Mouse (Mus musculus): ENCODE results near the gene Gm8247. TPM values are rescaled to one million over a fixed set of nuclear protein-coding genes. Genes with fewer than 3 reads are reported as not detected.
A peak's percentile ranks its signal among the peaks of the same experiment; 100 is the strongest.
"Not testable (repeated sequence)": the region's sequence is repeated elsewhere in the genome, so short reads cannot be mapped to it uniquely, and the experiment has no call there.

The Gm8247 gene
- total RNA-seq (2021) (not detected), polyA plus RNA-seq (2012; rRNA removed) (not detected in 2 replicates)
- long read RNA-seq = 0 reads

DNA sequence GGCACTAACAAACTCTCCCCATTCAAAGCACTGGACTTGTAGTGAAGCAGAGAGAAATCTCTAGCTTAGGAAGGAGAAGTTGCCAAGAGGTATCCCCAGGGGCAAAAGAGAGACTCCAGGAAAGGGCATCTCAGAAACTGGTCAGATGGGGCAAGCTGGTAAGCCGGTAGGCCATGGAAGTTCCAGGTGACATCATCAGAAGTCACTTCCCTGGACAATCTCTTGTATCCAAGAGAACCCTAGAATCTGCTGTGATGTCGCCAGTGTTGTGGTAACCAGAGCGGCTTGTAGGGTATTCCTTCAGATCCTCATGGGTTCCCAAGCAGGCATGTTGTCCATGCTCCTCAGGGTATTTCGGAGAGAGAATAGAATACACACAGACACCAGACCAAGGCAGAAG is at the start of gene Gm8247:
Gene Gm8247, plus strand, starts transcription at position 301 of the 400 bp plus-strand sequence.
- not testable (repeated sequence) for DNase-seq

DNA sequence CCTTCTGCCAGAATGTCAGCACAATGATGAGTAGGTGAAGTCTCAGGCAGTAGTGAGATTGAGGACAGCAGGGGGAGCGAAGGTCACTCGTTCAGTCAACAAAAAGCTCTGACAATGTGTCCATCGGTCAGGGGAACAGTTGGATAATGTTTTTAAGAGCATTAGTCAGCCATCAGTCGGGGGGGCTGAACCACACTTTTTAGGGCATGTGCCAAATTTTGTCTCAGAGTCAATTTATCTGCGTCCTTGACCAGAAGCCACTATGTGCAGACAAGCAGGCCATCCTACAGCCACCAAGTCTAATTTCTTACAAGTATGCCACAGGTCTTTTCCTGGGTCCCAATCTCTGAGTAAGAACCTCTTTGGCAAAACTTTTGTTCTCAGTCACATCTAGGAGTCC is 35.0 kb upstream of the Gm8247 start:
- peak; percentile 65 for DNase-seq

DNA sequence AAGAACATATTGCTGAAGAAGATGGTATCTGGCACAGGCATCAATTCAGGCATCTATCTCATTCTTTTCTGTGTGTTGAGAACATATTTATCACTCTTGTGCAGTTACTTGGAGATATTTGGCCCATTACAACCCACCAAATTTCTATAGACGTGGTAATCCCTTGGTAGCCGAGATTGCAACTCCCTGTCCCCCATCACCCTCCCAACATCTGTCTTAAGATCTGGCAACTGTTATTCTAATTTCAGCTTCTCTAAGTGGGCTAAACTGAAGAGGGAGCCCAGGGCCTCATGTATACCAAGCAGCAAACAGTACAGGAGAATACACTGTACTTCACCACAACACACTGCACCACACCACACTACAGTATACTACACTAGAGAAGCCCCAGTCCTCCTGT is 8.8 kb downstream of the Gm8247 start:
- not testable (repeated sequence) for DNase-seq

DNA sequence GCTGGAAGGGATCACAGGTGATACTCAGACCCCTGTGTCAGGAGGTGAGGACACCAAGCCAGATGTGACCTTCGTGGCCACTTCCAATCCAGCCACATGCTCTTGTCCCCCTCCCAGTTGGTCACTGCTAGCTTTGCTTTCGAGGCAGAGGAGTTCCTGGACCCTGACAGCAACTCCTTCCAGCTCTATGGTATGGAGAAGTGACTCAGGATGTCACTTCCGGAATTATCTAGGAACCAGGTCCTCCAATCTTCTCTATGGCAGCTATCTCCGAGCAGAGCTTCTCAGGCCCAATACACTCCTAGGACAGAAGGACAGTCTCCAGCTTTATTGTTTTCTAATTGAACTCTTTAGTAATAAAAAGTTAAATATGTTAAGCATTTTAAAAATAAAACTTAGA is 44.8 kb downstream of the Gm8247 start, which contains the start of gene Gm5624:
Gene Gm5624, minus strand, starts transcription at position 202 of the 400 bp plus-strand sequence.
- not testable (repeated sequence) for DNase-seq

Other genes starting within 250 kb of the Gm8247 start
- not detected for gene Gm5930, start 244.6 kb upstream of the Gm8247 start, total RNA-seq (2021)
- not detected in 2 replicates for gene Gm5930, start 244.6 kb upstream of the Gm8247 start, polyA plus RNA-seq (2012; rRNA removed)
- not detected for gene Gm8229, start 217.8 kb upstream of the Gm8247 start, total RNA-seq (2021)
- gene Gm8229, start 217.8 kb upstream of the Gm8247 start, polyA plus RNA-seq (2012; rRNA removed) = not detected in 2 replicates
- gene Gm3371, start 172.5 kb upstream of the Gm8247 start, total RNA-seq (2021) = not detected
- not detected in 2 replicates for gene Gm3371, start 172.5 kb upstream of the Gm8247 start, polyA plus RNA-seq (2012; rRNA removed)
- gene Gm8232, start 149.5 kb upstream of the Gm8247 start, total RNA-seq (2021) = not detected
- gene Gm8232, start 149.5 kb upstream of the Gm8247 start, polyA plus RNA-seq (2012; rRNA removed) = not detected in 2 replicates
- not detected for gene BC061237, start 90.7 kb upstream of the Gm8247 start, total RNA-seq (2021)
- not detected in 2 replicates for gene BC061237, start 90.7 kb upstream of the Gm8247 start, polyA plus RNA-seq (2012; rRNA removed)
- gene Gm17093, start 64.9 kb upstream of the Gm8247 start, total RNA-seq (2021) = not detected
- gene Gm17093, start 64.9 kb upstream of the Gm8247 start, polyA plus RNA-seq (2012; rRNA removed) = not detected in 2 replicates
- gene Gm5624, start 44.8 kb downstream of the Gm8247 start, total RNA-seq (2021) = not detected
- not detected in 2 replicates for gene Gm5624, start 44.8 kb downstream of the Gm8247 start, polyA plus RNA-seq (2012; rRNA removed)
- not detected for gene Gm8257, start 123.3 kb downstream of the Gm8247 start, total RNA-seq (2021)
- not detected in 2 replicates for gene Gm8257, start 123.3 kb downstream of the Gm8247 start, polyA plus RNA-seq (2012; rRNA removed)
- gene Gm8267, start 167.2 kb downstream of the Gm8247 start, total RNA-seq (2021) = not detected
- not detected in 2 replicates for gene Gm8267, start 167.2 kb downstream of the Gm8247 start, polyA plus RNA-seq (2012; rRNA removed)